Comparison of ENCODE assay signal across 8 mouse cellular contexts in the genomic region with DNA sequence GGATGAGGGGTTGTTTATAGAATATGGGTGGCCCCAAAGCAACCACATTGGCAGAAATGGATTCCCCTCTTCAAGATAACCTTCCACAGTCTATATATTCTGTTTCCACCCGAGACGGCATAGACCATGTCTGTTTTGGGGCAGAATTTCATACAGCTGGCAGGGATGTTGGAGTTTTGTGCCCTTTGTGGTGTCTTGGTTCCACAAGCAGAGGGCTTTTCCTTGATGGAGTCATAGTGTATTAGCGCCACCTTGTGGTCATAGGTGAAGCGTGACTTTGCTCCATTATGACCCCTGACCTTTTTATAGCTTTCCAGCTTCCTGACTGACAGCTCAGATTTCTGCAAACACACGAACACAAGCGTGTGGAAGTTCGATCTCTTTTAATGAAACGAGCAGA. TPM values are rescaled to one million over a fixed set of nuclear protein-coding genes. Genes with fewer than 3 reads are reported as not detected.
A peak's percentile ranks its signal among the peaks of the same experiment; 100 is the strongest.
DNase-seq lines count a peak whose midpoint lies in the region; ATAC-seq and TF ChIP-seq lines count a peak whose summit lies in the region.

No protein-coding gene starts in this region.

- ATAC-seq in common myeloid progenitor, adult 5-6 weeks (replicated peaks; ENCODE audit: low read depth, poor library complexity, severe bottlenecking), result peak; percentile 93
- peak; percentile 43 for ATAC-seq in lung, postnatal 0 days

- H3K36me3 ChIP-seq in lung, postnatal 0 days (ENCODE audit: insufficient read depth, low read length), result no peaks in the 10 kb centered on the region

- H3K9ac ChIP-seq in lung, postnatal 0 days (replicated peaks; ENCODE audit: low read depth), result no peak overlapping the region

- 5% methylated on average over 8 of the region's 8 CpGs for WGBS in lung, postnatal 0 days

- no peak for TF ChIP-seq EP300 in lung, postnatal 0 days (IDR thresholded peaks at IDR 0.05)

- peak; percentile 87 for TF ChIP-seq CTCF in lung, postnatal 0 days (IDR thresholded peaks at IDR 0.05)

- no peak overlapping the region for H3K4me2 ChIP-seq in lung, postnatal 0 days (replicated peaks; ENCODE audit: low read depth, low read length)

- H3K27ac ChIP-seq in lung, postnatal 0 days (ENCODE audit: low read length), result no peak overlapping the region

- H3K27me3 ChIP-seq in lung, postnatal 0 days (replicated peaks; ENCODE audit: insufficient read depth, low read length), result no peaks in the 10 kb centered on the region

- no peaks in the 10 kb centered on the region for H3K4me1 ChIP-seq in lung, postnatal 0 days (ENCODE audit: insufficient read depth, low read depth, low read length)

- no peak overlapping the region for H3K4me3 ChIP-seq in lung, postnatal 0 days (ENCODE audit: low read depth, low read length)

- DNase-seq in heart, adult 18-20 months, result peak; percentile 22 to 31
- DNase-seq in heart, adult 9 months (ENCODE audit: low spot score in 2 of 2), result no peak
- DNase-seq in 3T3-L1 (ENCODE audit: low read depth, low spot score) (peak; percentile 89), NIH3T3 (ENCODE audit: low read depth) (peak; percentile 87)
- DNase-seq in kidney, adult 18-20 months, result peak; percentile 38
- peak; percentile 88 for DNase-seq in lung, postnatal 0 days (ENCODE audit: low spot score)
- DNase-seq in thymus, postnatal 25 days, result peak; percentile 27

- H3K9me3 ChIP-seq in lung, postnatal 0 days (ENCODE audit: low read length), result no peaks in the 10 kb centered on the region

RNA-seq across cellular contexts. Expression of a gene that starts 19.8 kb away (rescaled TPM):
- total RNA-seq in heart, adult 18-20 months (2021), result not detected
- total RNA-seq in common myeloid progenitor, adult 5-6 weeks (2017), result 0.32 TPM in 1 of 2 replicates, not detected in the other
- polyA plus RNA-seq in lung, postnatal 0 days (2015; fragmentation: Nextera tagmentation; extraction: Ambion mirVana), result 0.24 TPM in 1 of 2 replicates, not detected in the other

RNA-seq across cellular contexts. Expression of a gene that starts 23.4 kb away (rescaled TPM):
- 10 to 100 TPM; 10.9 to 12.9 TPM for total RNA-seq in heart, adult 18-20 months (2021)
- 14.1 and 15.5 TPM in 2 replicates for total RNA-seq in common myeloid progenitor, adult 5-6 weeks (2017)
- polyA plus RNA-seq in lung, postnatal 0 days (2015; fragmentation: Nextera tagmentation; extraction: Ambion mirVana), result 13.3 and 17.5 TPM in 2 replicates

RNA-seq across cellular contexts. Expression of a gene that starts 23.5 kb away (rescaled TPM):
- total RNA-seq in heart, adult 18-20 months (2021), result 100 to 1,000 TPM in 1 of 2 experiments, 10 to 100 TPM in 1; 99.8 to 112 TPM
- 176 and 190 TPM in 2 replicates for total RNA-seq in common myeloid progenitor, adult 5-6 weeks (2017)
- polyA plus RNA-seq in lung, postnatal 0 days (2015; fragmentation: Nextera tagmentation; extraction: Ambion mirVana), result 67.8 and 70.5 TPM in 2 replicates

RNA-seq across cellular contexts. Expression of a gene that starts 42.5 kb away (rescaled TPM):
- total RNA-seq in heart, adult 18-20 months (2021), result 1 to 10 TPM; 1.9 to 2.2 TPM
- total RNA-seq in common myeloid progenitor, adult 5-6 weeks (2017), result 3.8 and 6.0 TPM in 2 replicates
- polyA plus RNA-seq in lung, postnatal 0 days (2015; fragmentation: Nextera tagmentation; extraction: Ambion mirVana), result 2.4 and 2.8 TPM in 2 replicates

Comparison
In these comparisons a context has a peak if more than half of its experiments do, and no peak if none do; other contexts are left out.
1. DNase-seq: peak in heart, adult 18-20 months (2 of 2), 3T3-L1 (single experiment), NIH3T3 (single experiment), kidney, adult 18-20 months (single experiment), lung, postnatal 0 days (single experiment) and thymus, postnatal 25 days (single experiment); none in heart, adult 9 months (0 of 2).